Mouse (Mus musculus): ENCODE results near the gene Rps24. TPM values are rescaled to one million over a fixed set of nuclear protein-coding genes. Genes with fewer than 3 reads are reported as not detected.
"Not testable (repeated sequence)": the region's sequence is repeated elsewhere in the genome, so short reads cannot be mapped to it uniquely, and the experiment has no call there.

The Rps24 gene
- 752 and 791 TPM in 2 replicates for polyA plus RNA-seq (2015; fragmentation: Nextera tagmentation; extraction: Ambion mirVana)

DNA sequence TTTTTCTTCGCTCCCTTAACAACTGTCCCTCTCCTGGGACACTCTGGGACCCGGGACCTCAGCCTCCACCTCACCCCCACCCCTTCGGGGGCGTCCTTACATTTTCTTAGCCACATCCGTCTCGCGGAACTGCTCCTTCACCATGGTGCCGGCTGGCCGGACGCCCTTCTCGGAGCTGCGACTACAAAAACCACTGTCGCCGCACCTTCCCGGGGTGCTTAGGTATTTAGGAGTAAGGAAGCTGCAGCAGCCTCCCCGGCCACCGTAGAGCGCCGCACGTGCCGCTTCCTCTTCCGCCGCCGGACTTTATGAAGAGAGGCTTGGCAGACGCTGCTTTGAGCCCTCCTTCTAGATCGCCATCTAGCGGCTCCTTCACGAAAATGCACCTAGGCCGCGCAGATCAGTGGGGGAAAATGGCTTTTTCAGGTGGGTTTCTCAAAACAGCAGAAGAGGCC is at the start of gene Rps24, which contains the start of gene Polr3a:
TSS of gene Rps24 (plus strand) at position 353 of the 455 bp plus-strand sequence.
TSS of gene Polr3a (minus strand) at position 286 of the 455 bp plus-strand sequence.
- Histone ChIP-seq H3K27me3 (replicated peaks; ENCODE audit: insufficient read depth, low read length) (no peaks in the 10 kb centered on the region), H3K9ac (replicated peaks; ENCODE audit: low read depth) (peak within 1 kb of the TSS; percentile 74), H3K36me3 (ENCODE audit: insufficient read depth, low read length) (peaks cover 19% of the 10 kb centered on the region), H3K27ac (ENCODE audit: low read length) (peak within 1 kb of the TSS; percentile 60), H3K4me1 (ENCODE audit: insufficient read depth, low read depth, low read length) (peaks cover 7% of the 10 kb centered on the region; the same call in 1 of the 2 replicates), H3K4me3 (ENCODE audit: low read depth, low read length) (peak within 1 kb of the TSS; percentile 60), H3K9me3 (ENCODE audit: low read length) (no peaks in the 10 kb centered on the region), H3K4me2 (replicated peaks; ENCODE audit: low read depth, low read length) (peak within 1 kb of the TSS; percentile 75)
- under 1% methylated on average over 30 of the region's 30 CpGs for WGBS
- ATAC-seq (peak; percentile 73), DNase-seq (ENCODE audit: low spot score) (peak; percentile 97)
- TF ChIP-seq CTCF (IDR thresholded peaks at IDR 0.05) (peak; percentile 91), EP300 (IDR thresholded peaks at IDR 0.05) (0 out of 2 replicates have a peak, but pooled peaks have one; percentile 65)

DNA sequence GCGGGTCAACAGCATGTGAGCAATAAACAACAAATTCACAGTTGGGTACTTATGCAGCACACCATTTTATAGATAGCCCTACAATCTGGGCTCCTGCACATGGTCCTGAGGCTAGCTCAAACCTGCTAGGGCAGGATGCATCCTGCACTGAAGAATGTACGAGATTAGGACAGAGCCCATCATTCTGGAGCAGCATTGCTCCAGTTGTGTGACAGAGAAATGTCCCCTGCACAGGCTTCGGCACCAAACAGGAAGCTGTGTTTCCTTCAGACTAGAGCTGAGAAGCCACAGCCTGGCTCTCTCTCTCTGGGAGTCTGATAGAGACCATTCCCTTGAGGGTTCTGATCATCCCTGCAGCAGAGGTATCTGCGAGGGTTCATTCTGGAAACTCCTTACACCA is 43.4 kb upstream of the Rps24 start:
- H3K4me3 ChIP-seq (ENCODE audit: low read depth, low read length); DNase-seq (ENCODE audit: low spot score); ATAC-seq; H3K27ac ChIP-seq (ENCODE audit: low read length); H3K4me1 ChIP-seq (ENCODE audit: insufficient read depth, low read depth, low read length); H3K27me3 ChIP-seq (replicated peaks; ENCODE audit: insufficient read depth, low read length); H3K9me3 ChIP-seq (ENCODE audit: low read length); H3K4me2 ChIP-seq (replicated peaks; ENCODE audit: low read depth, low read length); H3K36me3 ChIP-seq (ENCODE audit: insufficient read depth, low read length); H3K9ac ChIP-seq (replicated peaks; ENCODE audit: low read depth): not testable (repeated sequence)
- 66% methylated on average over 4 of the region's 4 CpGs for WGBS

DNA sequence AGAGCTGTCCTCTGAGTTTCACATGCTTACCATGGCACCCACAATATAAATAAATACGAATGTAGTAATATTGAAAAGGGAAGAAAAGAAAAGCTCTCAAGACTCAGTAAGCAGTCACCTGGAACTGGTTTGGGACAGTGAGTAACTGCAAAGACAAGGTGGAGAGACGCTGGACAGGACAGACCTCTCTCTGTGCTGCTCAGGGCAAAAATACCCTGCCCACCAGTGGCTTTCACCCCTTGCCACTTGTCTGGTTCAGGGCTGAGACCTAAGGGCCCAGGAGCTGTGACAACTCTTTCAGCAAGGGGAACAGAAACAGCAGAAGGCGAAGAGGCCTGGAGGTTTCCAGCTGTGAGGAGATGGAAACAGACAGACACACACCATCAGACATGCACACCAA is 28.7 kb upstream of the Rps24 start:
- peaks cover 65% of the 10 kb centered on the region for H3K36me3 ChIP-seq (ENCODE audit: insufficient read depth, low read length)
- H3K9me3 ChIP-seq (ENCODE audit: low read length): no peaks in the 10 kb centered on the region
- H3K9ac ChIP-seq (replicated peaks; ENCODE audit: low read depth): no peak overlapping the region
- no peak overlapping the region for H3K27ac ChIP-seq (ENCODE audit: low read length)
- no peaks in the 10 kb centered on the region for H3K27me3 ChIP-seq (replicated peaks; ENCODE audit: insufficient read depth, low read length)
- DNase-seq (ENCODE audit: low spot score): no peak
- TF ChIP-seq EP300 (IDR thresholded peaks at IDR 0.05) (no peak), CTCF (IDR thresholded peaks at IDR 0.05) (no peak)
- no peak for ATAC-seq
- H3K4me1 ChIP-seq (ENCODE audit: insufficient read depth, low read depth, low read length): no peaks in the 10 kb centered on the region
- no peak overlapping the region for H3K4me2 ChIP-seq (replicated peaks; ENCODE audit: low read depth, low read length)
- WGBS: 93% methylated on average over 3 of the region's 3 CpGs
- H3K4me3 ChIP-seq (ENCODE audit: low read depth, low read length): no peak overlapping the region

DNA sequence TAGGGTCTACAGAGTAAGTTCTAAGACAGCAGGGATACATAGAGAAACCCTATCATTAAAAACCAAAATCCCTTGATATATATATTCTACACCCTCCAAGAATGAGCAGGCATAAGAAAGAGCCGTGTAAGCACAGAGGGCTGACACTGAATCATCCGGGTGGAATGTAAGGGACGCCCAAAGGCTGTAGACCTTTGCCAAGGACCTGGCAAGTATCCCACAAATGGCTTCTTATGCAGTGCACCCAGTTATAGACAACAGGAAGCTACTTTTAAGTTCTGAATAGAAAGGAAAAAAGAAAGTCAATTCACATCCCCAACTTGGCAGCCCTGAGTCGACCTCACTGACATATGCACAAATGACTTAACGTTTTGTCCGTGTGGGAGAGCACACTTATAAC is 18.1 kb upstream of the Rps24 start:
- no peaks in the 10 kb centered on the region for H3K27me3 ChIP-seq (replicated peaks; ENCODE audit: insufficient read depth, low read length)
- peaks cover 62% of the 10 kb centered on the region for H3K36me3 ChIP-seq (ENCODE audit: insufficient read depth, low read length)
- H3K27ac ChIP-seq (ENCODE audit: low read length): no peak overlapping the region
- no peak overlapping the region for H3K4me3 ChIP-seq (ENCODE audit: low read depth, low read length)
- no peaks in the 10 kb centered on the region for H3K4me1 ChIP-seq (ENCODE audit: insufficient read depth, low read depth, low read length)
- TF ChIP-seq EP300 (IDR thresholded peaks at IDR 0.05): no peak
- no peak overlapping the region for H3K9ac ChIP-seq (replicated peaks; ENCODE audit: low read depth)
- 77% methylated on average over 6 of the region's 6 CpGs for WGBS
- no peaks in the 10 kb centered on the region for H3K9me3 ChIP-seq (ENCODE audit: low read length)
- H3K4me2 ChIP-seq (replicated peaks; ENCODE audit: low read depth, low read length): no peak overlapping the region
- ATAC-seq: no peak
- no peak for DNase-seq (ENCODE audit: low spot score)

DNA sequence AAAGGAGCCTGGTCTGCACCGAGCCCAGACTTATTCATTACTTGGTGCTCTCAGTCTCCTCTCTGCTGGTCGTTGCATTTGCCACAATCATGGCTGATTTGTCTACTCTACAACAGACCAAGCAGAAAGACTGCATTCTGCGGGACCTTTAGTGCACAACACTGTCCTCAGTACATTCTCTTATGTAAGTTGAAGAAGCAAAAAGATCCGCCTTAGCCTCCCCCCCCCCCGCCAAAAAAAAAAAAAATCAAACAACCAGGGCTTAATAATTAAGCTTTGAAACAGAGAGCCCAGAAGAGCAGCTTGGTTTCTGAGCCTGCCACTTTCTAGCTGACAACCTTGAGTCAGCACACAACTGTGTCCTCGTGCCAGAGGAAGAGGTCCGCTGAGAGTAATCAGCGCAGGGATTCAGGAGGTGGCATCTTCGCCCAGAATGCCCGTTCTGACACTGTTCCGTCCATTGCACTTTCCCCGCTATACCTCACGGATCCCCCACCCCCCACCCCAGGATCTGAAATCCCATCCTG is 621 bp upstream of the Rps24 start:
- peak overlapping the region; percentile 74 for H3K9ac ChIP-seq (replicated peaks; ENCODE audit: low read depth)
- 5% methylated on average over 13 of the region's 13 CpGs for WGBS

DNA sequence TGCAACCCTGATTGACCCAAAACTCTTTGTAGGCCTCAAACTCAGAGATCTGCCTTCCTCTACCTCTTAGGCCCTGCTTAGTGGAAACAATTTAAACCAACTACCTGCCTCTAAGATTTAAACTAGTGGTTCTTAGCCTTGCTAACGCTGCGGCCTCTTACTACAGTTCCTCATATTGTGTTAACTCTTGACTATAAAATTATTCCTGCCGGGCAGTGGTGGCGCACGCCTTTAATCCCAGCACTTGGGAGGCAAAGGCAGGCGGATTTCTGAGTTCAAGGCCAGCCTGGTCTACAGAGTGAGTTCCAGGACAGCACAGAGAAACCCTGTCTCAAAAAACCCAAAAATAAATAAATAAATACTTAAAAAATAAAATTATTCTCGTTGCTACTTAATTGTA is 2.8 kb downstream of the Rps24 start:
- not testable (repeated sequence) for H3K4me3 ChIP-seq (ENCODE audit: low read depth, low read length); H3K9me3 ChIP-seq (ENCODE audit: low read length); H3K27me3 ChIP-seq (replicated peaks; ENCODE audit: insufficient read depth, low read length); H3K4me1 ChIP-seq (ENCODE audit: insufficient read depth, low read depth, low read length); H3K9ac ChIP-seq (replicated peaks; ENCODE audit: low read depth); H3K27ac ChIP-seq (ENCODE audit: low read length); DNase-seq (ENCODE audit: low spot score); H3K4me2 ChIP-seq (replicated peaks; ENCODE audit: low read depth, low read length); ATAC-seq
- WGBS: 87% methylated on average over 7 of the region's 7 CpGs
- H3K36me3 ChIP-seq (ENCODE audit: insufficient read depth, low read length): 0 out of 2 replicates have a peak, but pooled peaks cover 13% of the 10 kb centered on the region

More for the DNA sequence above, 621 bp upstream of the Rps24 start:
- peak; percentile 11; the same call in 1 of the 2 replicates for ATAC-seq
- H3K36me3 ChIP-seq (ENCODE audit: insufficient read depth, low read length): peaks cover 22% of the 10 kb centered on the region
- DNase-seq (ENCODE audit: low spot score): no peak
- H3K27ac ChIP-seq (ENCODE audit: low read length): peak overlapping the region; percentile 60
- H3K4me1 ChIP-seq (ENCODE audit: insufficient read depth, low read depth, low read length): peaks cover 3% of the 10 kb centered on the region; the same call in 1 of the 2 replicates
- H3K27me3 ChIP-seq (replicated peaks; ENCODE audit: insufficient read depth, low read length): no peaks in the 10 kb centered on the region
- TF ChIP-seq CTCF (IDR thresholded peaks at IDR 0.05) (no peak), EP300 (IDR thresholded peaks at IDR 0.05) (no peak)
- H3K4me3 ChIP-seq (ENCODE audit: low read depth, low read length): peak overlapping the region; percentile 60
- H3K4me2 ChIP-seq (replicated peaks; ENCODE audit: low read depth, low read length): peak overlapping the region; percentile 75
- H3K9me3 ChIP-seq (ENCODE audit: low read length): no peaks in the 10 kb centered on the region

Data from lung, postnatal 0 days (tissue).